Mouse (Mus musculus): ENCODE measurements at regions not wholly inside any gene's neighbourhood (a gene's known extent, or its start where the extent isn't known, plus 50 kb on each side); places are given as distances from the start of the nearest gene placed in this dataset.
A peak's percentile ranks its signal among the peaks of the same experiment; 100 is the strongest.

- DNase-seq = no peak
These were observed 60.0 kb upstream of the Myom1 start for GRCm38 (mm10) chr17:70942478-70942877.

DNA sequence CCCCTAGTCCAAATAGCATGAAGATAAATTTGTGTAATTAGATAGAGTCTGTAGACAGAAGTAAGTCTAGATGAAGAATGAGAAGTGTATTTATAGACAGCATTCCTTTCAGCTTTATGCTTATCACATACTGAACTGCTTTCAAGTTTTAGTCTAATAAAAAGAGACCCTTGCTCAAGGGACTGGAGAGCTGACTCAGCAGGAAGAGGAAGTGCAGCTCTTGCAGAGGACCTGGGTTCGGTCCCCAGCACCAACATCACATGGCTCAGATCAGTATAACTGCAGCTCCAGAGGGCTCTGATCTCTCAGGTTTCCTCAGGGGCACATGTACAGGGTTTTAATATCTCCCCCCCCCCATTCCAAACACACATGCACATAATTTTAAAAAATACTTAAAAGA, 68.2 kb upstream of the Myom1 start:
- DNase-seq = no peak

DNA sequence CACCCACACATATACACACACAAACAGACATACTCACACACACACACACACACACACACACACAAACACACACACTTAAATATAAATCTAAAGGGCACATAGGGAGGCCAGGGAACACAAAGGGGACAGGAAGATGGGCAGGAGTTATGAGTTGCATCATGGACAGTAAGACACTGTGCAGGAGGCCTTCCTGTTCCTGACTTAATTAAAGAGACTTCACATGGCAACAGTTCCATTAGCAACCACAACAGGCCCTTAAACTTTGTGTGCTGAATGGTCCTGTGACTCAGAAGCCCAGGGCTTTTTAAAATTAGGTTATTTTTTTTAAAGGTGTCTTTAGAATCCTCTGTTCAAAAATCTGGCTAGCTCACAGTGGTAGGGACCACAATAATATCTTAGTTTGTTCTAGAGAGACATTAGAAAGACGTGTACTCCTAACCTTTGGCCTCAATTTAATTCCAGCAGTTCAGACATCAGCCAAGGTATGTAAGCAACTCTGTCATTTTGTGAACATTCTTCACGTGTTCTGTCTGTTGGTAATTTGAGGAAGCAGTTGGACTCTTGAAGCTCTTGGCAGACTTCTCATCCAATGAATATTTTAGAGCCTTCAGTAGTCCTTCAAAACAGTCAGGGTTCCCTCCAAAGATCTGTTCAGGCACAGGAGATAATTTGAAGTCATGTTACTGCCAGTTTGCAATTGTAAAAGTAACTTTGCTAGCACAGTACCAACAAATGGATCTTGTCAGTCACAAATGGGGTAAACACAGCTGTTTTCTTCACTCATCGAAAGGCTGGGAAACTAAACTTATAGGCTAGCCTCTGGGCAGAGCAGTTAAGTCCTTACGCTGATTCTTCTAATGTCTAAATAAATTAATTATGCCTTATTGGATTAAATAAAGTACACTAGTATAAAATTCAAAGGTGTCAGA, 69.0 kb upstream of the Myom1 start:
- no peak for DNase-seq

DNA sequence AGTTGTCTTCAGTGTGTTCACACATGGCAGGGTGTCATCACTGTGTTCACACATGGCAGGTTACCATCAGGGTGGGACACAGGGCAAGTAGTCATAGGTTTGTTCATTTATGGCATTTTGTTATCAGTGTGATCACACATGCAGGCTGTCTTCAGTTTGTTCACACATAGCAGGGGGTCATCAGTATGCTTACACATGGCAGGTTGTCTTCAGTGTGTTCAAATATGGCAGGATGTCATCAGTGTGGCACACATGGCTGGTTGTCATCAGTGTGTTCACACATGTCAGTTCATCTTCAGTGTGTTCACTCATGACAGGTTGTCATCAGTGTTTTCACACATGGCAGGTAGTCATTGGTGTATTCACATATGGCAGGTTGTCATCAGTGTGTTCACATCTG, 69.9 kb upstream of the Myom1 start:
- no peak for DNase-seq

DNA sequence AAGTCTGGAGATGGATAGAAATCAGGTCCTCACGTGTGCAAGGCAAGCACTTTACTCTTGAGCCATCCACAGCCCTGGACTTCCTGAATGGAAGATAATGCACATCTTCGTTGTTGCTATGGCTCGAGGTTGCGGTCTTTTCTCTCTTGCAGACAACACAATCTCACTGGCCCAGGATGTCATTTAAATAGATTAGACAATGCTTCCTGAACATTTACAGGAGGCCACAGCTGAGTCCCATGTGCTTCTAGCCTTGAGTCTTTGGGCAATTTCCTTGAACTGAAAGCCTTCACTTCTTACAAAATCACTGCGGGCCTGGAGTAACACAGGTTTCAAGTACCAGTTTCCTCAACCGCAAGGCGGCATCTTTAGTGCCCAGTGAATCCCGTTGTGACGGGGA, 71.8 kb upstream of the Myom1 start:
- no peak for DNase-seq

DNA sequence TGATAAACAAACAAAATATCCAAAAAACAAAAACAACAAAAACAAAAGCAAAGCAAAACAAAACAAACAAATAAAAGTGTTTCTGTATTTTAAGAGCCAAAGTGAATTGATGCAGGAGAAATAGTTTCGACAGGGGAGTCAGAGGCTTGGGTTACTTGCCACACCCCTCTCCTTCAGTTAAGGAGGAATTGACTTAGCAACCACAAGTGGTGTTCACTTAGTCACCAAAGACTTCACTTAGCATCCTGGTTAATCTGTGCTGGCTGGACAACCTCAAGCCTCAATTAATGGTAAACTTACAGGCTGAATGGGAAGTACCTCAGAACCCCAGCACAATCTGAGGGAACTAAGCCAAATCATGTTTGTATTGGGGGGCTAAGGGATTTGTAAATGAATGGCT, 72.9 kb upstream of the Myom1 start:
- DNase-seq = no peak

DNA sequence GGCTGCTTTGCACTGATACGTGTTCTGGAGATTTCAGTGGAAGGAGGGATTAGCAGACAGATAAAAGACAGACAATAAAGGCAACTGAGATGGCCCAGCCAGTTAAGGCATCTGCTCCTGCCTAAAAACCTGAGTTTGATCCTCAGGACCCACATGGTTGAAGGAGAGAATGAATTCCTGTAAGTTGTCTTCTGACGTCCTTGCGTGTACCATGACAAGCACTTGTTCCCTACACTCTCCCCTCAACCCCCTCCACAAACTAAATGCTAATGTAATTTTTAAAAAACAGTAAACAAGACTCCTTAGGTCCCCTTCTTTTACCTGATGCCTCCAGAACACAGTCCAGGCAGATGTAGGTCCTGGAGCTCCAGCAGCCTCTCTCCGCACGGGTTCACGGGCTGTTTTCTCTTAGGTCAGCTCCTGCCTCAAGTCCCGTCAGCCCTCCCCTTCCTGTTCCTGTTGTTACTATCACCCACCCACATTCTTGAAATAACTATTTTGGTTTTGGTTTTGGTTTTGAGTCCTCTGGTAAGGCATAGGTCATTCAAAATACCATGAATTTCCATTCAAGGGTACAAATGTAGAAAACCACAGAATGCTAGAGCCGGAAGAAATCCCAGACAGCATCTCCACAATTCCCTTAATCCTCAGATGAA, 71.3 kb upstream of the Tgif1 start:
- DNase-seq = peak; percentile 30 to 36

- no peak for DNase-seq
These were observed 68.3 kb upstream of the Tgif1 start for GRCm38 (mm10) chr17:70921681-70922080.

DNA sequence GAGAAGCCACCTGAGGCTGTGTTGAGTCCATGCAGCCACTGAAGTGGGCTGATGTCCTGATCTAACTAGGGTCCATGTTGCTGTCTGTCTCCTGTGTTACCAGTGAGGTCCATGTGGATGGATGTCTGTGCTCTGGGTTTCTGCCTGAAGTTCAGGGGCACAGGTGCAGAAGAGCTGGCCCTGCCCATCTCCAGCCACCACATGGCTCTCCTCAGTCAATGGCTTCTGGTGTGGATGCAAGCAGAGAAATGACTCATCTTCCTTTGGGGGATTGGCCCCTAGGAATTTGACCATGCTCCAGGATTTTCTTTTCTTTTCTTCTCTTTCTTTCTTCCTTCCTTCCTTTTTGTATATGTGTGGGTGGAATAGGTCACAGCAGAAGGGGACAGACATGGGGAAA, 66.8 kb upstream of the Tgif1 start:
- DNase-seq = no peak

GRCm38 (mm10) chr17:70917183-70917935, 64.0 kb upstream of the Tgif1 start:
- DNase-seq = no peak

DNA sequence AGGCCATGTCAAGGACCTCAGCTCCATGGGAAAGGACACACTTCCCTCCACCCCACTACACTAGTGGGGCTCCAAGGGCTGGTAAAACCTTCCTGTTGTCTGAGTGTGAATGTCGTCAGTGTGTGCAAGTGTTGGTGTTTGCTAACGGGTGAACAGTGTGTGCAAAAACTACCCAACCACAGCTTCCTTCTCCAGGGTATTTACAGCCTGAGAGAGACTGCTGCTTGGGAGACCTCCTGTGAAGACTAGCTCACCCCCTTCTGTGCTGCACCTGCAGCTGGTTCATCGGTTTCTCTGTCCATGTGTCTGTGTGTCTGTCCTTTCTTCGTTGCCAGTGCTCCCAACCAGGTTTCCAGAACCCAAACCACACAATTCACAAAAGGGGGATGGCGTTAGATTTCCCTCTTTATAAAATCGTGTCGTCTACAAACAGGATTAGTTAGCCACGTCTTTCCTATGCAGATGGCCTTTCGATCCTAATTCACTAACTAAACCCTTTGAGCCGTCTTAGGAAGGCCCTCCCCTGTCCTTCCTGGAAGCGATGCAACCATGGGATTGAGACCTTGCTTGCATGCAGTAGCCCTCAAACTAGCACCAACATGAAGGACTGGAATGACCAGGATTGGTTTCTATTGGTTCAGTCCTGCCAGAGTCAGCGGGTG, 62.9 kb upstream of the Tgif1 start:
- DNase-seq = peak in 1 of 2 experiments; percentile 10

DNA sequence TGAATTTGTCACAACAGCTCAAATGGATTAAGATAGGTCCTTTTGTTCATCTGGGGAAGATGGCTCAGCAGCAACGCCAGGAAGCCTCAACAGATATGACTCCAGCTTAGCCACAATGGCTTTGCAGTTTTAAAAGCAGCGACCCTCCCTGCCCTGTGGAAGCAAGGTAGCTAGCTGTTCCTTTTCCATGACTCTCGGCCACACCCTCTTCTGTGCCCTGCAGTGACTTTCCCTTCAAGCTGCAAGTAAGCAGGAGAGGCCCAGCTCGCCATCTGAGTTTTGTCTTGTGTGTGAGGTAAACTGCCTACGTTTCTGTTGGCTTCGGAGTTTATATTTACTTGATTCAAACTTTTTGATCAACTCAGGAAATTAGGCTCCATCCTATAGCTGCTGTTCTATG, 62.1 kb upstream of the Tgif1 start:
- DNase-seq = no peak

DNA sequence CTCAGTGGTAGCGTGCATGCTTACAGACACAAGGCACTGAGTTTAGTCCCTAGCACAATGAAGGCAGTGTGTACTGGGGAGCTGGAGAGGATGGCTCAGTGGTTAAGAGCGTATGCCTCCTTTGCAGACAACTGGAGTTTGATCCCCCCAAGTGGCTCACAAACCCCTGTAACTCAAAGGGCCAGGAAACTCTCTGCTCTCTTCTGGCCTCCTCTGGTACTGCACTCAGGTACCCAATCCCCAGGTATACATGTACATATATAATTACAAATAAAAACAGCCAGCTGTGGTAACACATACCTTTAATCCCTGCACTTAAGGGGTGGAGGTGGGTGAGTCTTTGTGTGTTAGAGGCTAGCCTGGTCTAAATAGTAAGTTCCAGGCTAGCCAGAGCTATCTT, 56.9 kb upstream of the Tgif1 start:
- peak; percentile 32 to 45 for DNase-seq

DNA sequence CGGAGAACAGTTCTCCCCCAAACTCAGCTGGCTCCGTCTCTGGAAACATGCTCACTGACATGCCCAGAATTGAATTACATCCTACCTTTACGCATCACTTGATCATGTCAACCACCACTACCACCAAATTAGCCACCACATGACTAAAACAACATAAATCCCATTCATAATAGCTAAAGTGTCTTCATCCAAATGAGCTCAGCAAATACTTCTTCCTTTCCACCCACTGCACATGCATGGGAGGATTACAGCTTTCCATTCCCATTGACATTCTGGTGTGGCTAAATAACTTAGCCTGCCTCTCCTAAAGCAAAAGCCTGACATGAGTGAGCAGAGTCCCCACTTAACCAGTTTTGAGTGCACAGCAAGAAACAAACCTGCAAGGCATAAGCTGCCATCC, 56.2 kb upstream of the Tgif1 start:
- no peak for DNase-seq

- no peak for DNase-seq
These were observed 55.0 kb upstream of the Tgif1 start for GRCm38 (mm10) chr17:70908328-70908727.
